Mouse (Mus musculus): ENCODE measurements around the gene Kcns3.

- TF ChIP-seq CTCF (IDR thresholded peaks at IDR 0.05; ENCODE audit: low read depth) (no peak), EP300 (IDR thresholded peaks at IDR 0.05; ENCODE audit: low read depth) (no peak)
Observed at GRCm38 (mm10) chr12:11151015-11151414, at the start of gene Kcns3.
